Mouse (Mus musculus) heart, adult 2 months (tissue): ENCODE measurements around the gene Sema3g. TPM values are rescaled to one million over a fixed set of nuclear protein-coding genes. Genes with fewer than 3 reads are reported as not detected.

Experiments
- DNase-seq, 2 experiments: peaks; one replicate each; pipeline ENCODE4 v3.0.0; 2021
- H3K27ac ChIP-seq: fragments of 200-600 bp; 2 replicates; pipeline ENCODE4 v1.8.1; 2022
- H3K27me3 ChIP-seq: fragments of 200-500 bp; 2 replicates; pipeline ENCODE4 v1.6.1; 2012; ENCODE audit warnings: mild to moderate bottlenecking, low read length, inconsistent platforms, mixed read lengths; ENCODE audit not compliant: control insufficient read depth, insufficient read depth
- H3K36me3 ChIP-seq: fragments of 200-500 bp; 2 replicates; pipeline ENCODE4 v1.6.1; 2012; ENCODE audit warnings: low read length, inconsistent platforms; ENCODE audit not compliant: control insufficient read depth, insufficient read depth
- H3K4me1 ChIP-seq: fragments of 200-500 bp; 2 replicates; pipeline ENCODE4 v1.6.1; 2011; ENCODE audit warnings: low read length; ENCODE audit not compliant: control insufficient read depth, insufficient read depth
- H3K4me3 ChIP-seq: fragments of 200-600 bp; 2 replicates; pipeline ENCODE4 v1.8.1; 2022
- H3K79me2 ChIP-seq: fragments of 200-500 bp; replicated peaks from 2 replicates; pipeline ENCODE4 v1.6.1; 2012; ENCODE audit warnings: mild to moderate bottlenecking, inconsistent platforms, low read length, moderate library complexity, mixed read lengths; ENCODE audit not compliant: control insufficient read depth, insufficient read depth
- H3K9ac ChIP-seq: fragments of 200-500 bp; 2 replicates; pipeline ENCODE4 v1.6.1; 2012; ENCODE audit warnings: low read depth, mild to moderate bottlenecking, control low read depth, inconsistent platforms, low read length, mixed read lengths
- CTCF ChIP-seq: fragments of 200-600 bp; IDR thresholded peaks from 2 replicates; pipeline ENCODE4 v1.8.1; 2022; ENCODE audit warnings: antibody characterized with exemption, mild to moderate bottlenecking, moderate library complexity
- EP300 ChIP-seq: fragments of 200-500 bp; IDR thresholded peaks from 2 replicates; pipeline ENCODE4 v1.6.1; 2011; ENCODE audit warnings: low read depth, low read length, control low read depth; ENCODE audit not compliant: insufficient read depth
- POLR2A ChIP-seq: fragments of 200-500 bp; IDR thresholded peaks from 2 replicates; pipeline ENCODE4 v1.6.1; 2011; ENCODE audit warnings: mild to moderate bottlenecking, low read depth, low read length, control low read depth; ENCODE audit not compliant: insufficient read depth
- WGBS: fragments of 180-500 bp; shearing (Covaris S2); methylation state at CpG from one replicate; pipeline ENCODE4 v1.1.7; 2018; 5-methylcytosine and 5-hydroxymethylcytosine counted together
- intact Hi-C: fragments of 180-260 bp; cut with DNase I; formaldehyde crosslinking; loops from one replicate; pipeline ENCODE4 v1.15.1; 2025
- polyA plus RNA-seq: library from polyadenylated mRNA; depleted of rRNA; stranded (reverse); fragments of >200 nt; gene quantifications from 2 replicates; pipeline ENCODE4 v1.2.3, GENCODE M21; 2012
- total RNA-seq, 2 experiments: library from RNA; stranded (reverse); gene quantifications; 2 replicates each; pipeline ENCODE4 v1.2.3; 2021

The Sema3g gene
- total and polyA plus RNA-seq, 3 experiments: 6.1 to 15.1 (median 15.0) TPM

DNA sequence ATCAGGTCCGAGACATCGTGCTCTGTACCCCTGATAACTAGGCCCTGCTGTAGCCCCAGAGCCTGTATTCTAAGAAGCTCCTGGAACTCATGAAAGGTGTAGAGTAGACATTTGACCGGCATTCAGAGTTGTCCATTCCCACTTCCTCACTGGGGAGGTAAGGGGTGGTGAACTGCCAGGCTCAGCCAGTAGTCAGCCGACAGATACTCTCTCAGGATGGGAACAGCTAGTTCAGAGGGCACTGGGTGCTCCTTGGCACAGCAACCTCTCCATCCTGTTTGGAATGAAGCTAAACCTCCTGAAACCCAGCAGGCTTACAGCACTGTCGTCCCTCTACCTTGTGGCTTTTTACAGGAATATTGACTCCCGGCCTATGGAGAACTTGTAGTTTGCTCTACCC lies 5.8 kb upstream of the Sema3g start:
- no peaks in the 10 kb centered on the region for H3K79me2 ChIP-seq
- peak overlapping the region; percentile 23; the same call in 1 of the 2 replicates for H3K27ac ChIP-seq
- H3K9ac ChIP-seq: no peak overlapping the region
- H3K4me3 ChIP-seq: no peak overlapping the region
- no peaks in the 10 kb centered on the region for H3K27me3 ChIP-seq
- TF ChIP-seq CTCF: no peak
- peak; percentile 16 for TF ChIP-seq POLR2A
- TF ChIP-seq EP300: no peak
- intact Hi-C loops: no loop called here
- H3K36me3 ChIP-seq: no peaks in the 10 kb centered on the region
- no peak for DNase-seq
- H3K4me1 ChIP-seq: peaks cover 6% of the 10 kb centered on the region
- WGBS: 77% methylated on average over 6 of the region's 6 CpGs

DNA sequence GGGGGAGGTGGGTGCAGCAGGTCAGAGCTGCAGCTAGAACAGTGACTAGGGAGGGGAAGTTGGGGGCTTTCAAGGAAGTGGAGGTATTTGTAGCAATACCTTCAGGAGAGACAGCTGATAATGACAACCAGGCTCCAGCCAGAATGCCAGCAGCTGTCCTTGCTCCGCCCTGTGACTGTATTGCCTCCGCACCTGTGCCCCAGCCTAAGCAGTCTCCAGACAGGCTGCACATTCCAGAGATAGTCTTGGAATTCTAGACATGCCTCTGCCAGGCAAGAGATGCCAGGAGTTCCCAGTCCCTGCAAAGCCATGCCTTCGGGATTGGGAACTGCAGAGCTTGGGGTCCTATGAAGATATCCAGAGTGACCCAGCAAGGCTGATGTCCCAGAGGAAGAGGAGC lies 5.2 kb upstream of the Sema3g start:
- no peaks in the 10 kb centered on the region for H3K27me3 ChIP-seq
- H3K4me3 ChIP-seq: no peak overlapping the region
- H3K36me3 ChIP-seq: no peaks in the 10 kb centered on the region
- no peaks in the 10 kb centered on the region for H3K79me2 ChIP-seq
- H3K4me1 ChIP-seq: peaks cover 6% of the 10 kb centered on the region
- H3K9ac ChIP-seq: no peak overlapping the region
- DNase-seq: no peak
- intact Hi-C loops: no loop called here
- WGBS: 63% methylated on average over 3 of the region's 3 CpGs
- peak overlapping the region; percentile 23; the same call in 1 of the 2 replicates for H3K27ac ChIP-seq
- no peak for TF ChIP-seq EP300
- peak; percentile 26 for TF ChIP-seq POLR2A
- no peak for TF ChIP-seq CTCF

DNA sequence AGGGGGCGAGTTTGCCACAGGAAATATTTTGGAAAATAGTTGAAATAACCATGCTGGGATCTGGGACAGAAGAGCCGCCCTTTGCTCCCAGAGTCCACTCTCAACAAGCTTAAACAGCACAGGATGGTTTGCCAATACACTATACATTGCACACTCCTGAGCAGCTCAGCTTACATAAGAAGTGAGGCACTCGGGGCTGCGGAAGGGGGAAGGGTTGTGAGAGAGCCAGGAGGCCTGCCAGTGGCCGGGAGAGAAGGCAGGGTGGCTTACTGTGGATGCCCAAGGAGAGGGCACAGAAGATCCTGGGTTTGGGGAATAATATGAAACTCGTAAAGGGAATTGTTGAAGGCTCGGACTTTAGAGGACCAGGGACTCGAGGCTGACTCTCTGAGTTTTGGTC lies 3.8 kb upstream of the Sema3g start:
- Histone ChIP-seq H3K36me3 (no peaks in the 10 kb centered on the region), H3K4me1 (peaks cover 7% of the 10 kb centered on the region), H3K27me3 (no peaks in the 10 kb centered on the region), H3K9ac (no peak overlapping the region), H3K4me3 (no peak overlapping the region), H3K79me2 (no peaks in the 10 kb centered on the region), H3K27ac (no peak overlapping the region; the same call in 1 of the 2 replicates)
- intact Hi-C loops: no loop called here
- WGBS: 61% methylated on average over 8 of the region's 8 CpGs
- peak; percentile 33 to 49 for DNase-seq
- TF ChIP-seq EP300: 0 out of 2 replicates have a peak, but pooled peaks have one; percentile 8
- TF ChIP-seq POLR2A: peak; percentile 42
- no peak for TF ChIP-seq CTCF

- Histone ChIP-seq H3K9ac (no peak overlapping the region), H3K4me1 (peaks cover 7% of the 10 kb centered on the region), H3K4me3 (no peak overlapping the region), H3K27ac (no peak overlapping the region), H3K79me2 (no peaks in the 10 kb centered on the region), H3K27me3 (no peaks in the 10 kb centered on the region), H3K36me3 (no peaks in the 10 kb centered on the region)
- TF ChIP-seq POLR2A (0 out of 2 replicates have a peak, but pooled peaks have one; percentile 33), CTCF (no peak)
- intact Hi-C loops: no loop called here
- WGBS: 70% methylated on average over 3 of the region's 3 CpGs
- no peak for DNase-seq
Observed at GRCm38 (mm10) chr14:31214684-31215083, 3.0 kb upstream of the Sema3g start.

DNA sequence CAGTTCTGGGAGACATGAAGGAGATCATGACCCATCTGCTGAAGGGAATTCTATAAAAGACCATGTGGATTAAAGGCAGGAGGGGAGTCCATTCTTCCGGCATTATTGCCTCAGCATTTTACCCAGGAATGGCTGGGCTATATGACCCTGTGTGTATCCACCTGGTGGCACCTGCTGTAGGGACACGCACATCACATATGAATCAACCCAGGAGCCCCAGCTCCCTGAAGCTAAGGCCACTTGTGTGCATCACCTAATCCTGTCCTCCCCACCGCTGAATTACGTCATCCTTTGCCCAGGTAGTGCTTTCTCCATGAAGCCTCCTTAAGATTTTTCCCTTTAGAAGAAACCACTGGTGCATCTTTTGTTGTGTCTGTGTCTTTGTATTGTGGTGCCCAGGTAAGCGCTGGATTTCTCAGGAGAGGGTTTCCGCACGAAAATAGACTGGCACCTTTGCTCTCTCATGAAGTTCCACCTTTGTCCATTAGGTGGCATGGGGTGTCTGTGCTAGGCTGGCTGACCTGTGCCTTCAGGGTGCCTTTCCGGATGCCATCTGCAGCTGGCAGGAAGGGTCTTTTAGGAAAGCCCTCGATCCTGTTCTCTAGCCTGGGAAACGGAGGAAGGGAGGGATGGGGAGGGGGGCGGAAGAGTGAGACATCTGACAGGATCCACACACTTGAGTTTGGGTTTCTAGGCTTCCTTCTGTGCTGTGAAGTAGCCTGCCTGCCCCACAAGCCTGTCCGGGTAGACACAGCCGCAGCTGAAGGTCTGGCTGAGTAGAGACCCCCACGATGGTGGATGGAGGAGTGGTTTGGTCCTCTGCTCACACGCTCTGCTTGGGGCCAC lies 2.3 kb upstream of the Sema3g start:
- intact Hi-C loops: loop anchor here (2.0 kb wide), 1 partner anchor 35 kb away; the partner anchor contains the start of genes Bap1 and Phf7
- TF ChIP-seq POLR2A (0 out of 2 replicates have a peak, but pooled peaks have one; percentile 27), CTCF (peak; percentile 90), EP300 (peak; percentile 95)
- Histone ChIP-seq H3K4me1 (peaks cover 7% of the 10 kb centered on the region), H3K9ac (peak overlapping the region; percentile 15; the same call in 1 of the 2 replicates), H3K27me3 (no peaks in the 10 kb centered on the region), H3K36me3 (no peaks in the 10 kb centered on the region), H3K27ac (0 out of 2 replicates have a peak overlapping the region, but pooled peaks have one; percentile 28), H3K79me2 (no peaks in the 10 kb centered on the region), H3K4me3 (no peak overlapping the region)
- DNase-seq: peak; percentile 67
- 29% methylated on average over 15 of the region's 15 CpGs for WGBS

DNA sequence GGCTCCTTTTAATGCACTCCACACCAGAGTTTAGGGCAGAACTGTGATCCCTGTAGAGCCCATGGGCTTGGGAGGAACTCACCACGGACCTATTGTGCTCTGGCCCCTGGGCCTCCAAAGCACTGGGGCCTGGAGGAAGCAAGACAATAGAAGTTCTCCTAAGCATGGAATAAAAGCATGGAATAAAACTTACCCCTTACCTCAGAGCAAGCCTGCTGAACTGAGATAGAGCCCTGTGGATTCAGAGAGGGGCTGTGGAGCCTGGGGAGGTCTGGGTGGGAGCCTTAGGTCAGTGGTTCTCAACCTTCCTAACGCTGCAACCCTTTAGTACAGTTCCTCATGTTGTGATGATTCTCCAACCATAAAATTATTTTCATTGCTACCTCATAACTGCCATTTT lies 814 bp upstream of the Sema3g start, which contains the start of gene Nisch:
Gene Nisch (minus strand): TSS at position 101 of the 400 bp plus-strand sequence.
- H3K27me3 ChIP-seq: no peaks in the 10 kb centered on the region
- peak within 1 kb of the TSS; percentile 67 for H3K27ac ChIP-seq
- DNase-seq: no peak
- intact Hi-C loops: loop anchor here (1.0 to 2.0 kb wide), 2 partner anchors 16 to 34 kb away; partner anchors contain the start of genes Bap1 and Phf7
- H3K79me2 ChIP-seq: no peaks in the 10 kb centered on the region
- no peak for TF ChIP-seq EP300
- no peak for TF ChIP-seq CTCF
- no peak for TF ChIP-seq POLR2A
- 72% methylated on average over 2 of the region's 2 CpGs for WGBS
- H3K9ac ChIP-seq: peak within 1 kb of the TSS; percentile 46
- peaks cover 7% of the 10 kb centered on the region for H3K4me1 ChIP-seq
- H3K4me3 ChIP-seq: peak within 1 kb of the TSS; percentile 20
- no peaks in the 10 kb centered on the region for H3K36me3 ChIP-seq
